Mouse (Mus musculus) 3T3-L1 (cell line): Measurements from ENCODE around the gene Mblac2.

Source experiments
- DNase-seq: peaks from one replicate; pipeline ENCODE4 v3.0.0-alpha.2; 2015; ENCODE audit warnings: low read depth, low spot score

Mblac2 gene

DNA sequence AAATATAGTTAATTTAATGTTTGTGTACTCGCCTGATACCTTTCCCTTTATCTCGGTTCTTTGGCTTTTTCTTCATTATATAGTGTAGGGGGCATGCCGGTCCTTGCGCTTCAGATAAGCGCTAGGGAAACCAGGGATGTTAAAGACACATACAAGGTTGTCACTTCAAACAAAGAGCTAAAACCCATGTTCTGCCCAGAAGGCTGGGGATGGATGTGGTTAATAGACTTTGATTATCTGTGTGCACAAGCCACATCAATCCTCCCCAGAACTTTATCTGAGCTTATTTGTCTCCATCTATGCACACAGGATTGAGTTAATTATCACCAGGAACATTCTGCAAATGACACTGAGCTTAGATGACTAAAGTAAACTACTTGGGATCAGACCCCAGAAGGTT is 25.5 kb downstream of the Mblac2 start:
- DNase-seq: no peak

GRCm38 (mm10) chr13:81740898-81741297 is 29.8 kb downstream of the Mblac2 start:
- no peak for DNase-seq

DNA sequence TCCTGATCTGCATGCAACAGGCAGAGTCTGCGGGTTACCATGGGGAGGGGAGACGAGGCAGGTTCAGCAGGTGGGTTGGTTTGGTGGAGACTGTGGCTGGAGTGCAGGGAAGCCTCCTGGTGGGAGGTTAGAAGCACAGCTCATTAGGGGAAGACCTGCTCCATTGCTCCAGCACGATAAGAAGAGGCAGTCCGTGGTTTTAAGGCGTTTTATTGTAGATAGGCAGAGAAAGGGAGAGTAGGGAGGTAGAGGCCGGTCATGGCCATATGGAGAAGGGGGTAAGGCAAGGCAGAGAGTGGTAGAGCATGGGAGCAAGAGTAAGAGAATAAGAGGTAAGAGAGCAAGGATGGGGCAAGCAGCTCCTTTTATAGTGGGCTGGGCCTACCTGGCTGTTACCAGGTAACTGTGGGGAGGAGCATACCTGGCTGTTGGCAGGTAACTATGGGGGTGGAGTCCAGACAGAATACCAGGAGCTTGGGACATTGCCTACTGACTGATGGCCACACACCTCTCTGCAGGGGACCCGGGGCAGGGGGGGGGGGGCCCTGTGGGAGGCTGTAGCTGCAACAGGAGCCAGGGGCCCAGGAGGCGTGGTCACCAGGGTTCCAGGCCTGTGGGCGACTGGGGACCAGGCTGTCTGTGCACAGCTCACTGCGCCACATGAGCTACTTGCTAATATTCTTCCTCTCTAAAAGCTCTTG is 32.4 kb downstream of the Mblac2 start:
- DNase-seq: no peak

DNA sequence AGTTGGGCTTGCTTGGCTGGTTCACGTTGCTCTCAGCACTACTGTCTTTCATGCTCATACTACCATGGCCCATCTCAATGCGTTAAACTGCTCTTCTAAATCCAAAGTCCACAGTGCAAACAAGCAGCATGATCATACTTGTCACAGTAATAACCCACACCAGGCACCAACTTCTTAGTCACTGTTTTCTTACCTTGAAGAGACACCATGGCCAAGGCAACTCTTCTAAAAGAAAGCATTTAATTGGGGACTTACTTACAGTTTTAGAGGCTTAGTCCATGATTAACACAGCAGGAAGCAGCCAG is 32.9 kb downstream of the Mblac2 start:
- no peak for DNase-seq

DNA sequence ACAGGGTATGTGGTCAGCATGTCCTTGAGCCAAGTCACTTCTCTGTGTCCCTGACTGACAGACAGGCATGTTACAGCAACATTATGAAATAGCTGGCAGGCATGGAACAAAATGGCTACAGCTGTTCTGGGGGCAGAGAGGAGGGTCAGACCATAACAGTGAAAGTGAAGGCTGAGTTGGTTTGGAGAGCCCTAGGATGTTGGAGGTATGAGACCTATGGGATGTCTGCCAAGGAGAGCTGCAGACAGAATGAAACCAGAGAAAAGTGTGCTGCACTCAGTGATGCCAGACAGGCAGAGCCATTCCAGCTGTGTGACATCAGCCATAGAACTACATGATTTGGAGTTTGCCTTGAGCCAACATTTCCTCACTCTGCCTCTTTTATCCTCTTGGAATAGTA is 43.7 kb downstream of the Mblac2 start:
- peak; percentile 60 for DNase-seq

DNA sequence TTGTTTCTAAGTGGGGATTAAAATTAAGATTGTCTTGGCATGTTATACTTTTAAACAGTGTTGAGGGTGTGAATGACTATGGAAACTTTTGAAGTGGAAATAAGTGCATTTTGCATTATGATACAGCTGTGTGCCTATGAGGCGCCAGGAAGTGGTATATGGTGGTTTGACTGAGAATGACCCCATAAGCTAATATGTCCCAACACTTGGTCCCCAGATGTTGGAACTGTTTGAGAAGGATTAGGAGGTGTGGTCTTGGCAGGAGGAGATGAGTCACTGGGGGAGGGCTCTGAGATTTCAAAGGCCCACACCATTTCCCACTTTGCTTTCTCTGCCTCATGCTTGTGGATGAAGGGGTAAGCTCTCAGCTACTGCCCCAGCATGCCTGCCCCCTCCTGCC is 44.2 kb downstream of the Mblac2 start:
- DNase-seq: peak; percentile 24

GRCm38 (mm10) chr13:81757058-81757660 is 46.0 kb downstream of the Mblac2 start:
- DNase-seq: no peak

DNA sequence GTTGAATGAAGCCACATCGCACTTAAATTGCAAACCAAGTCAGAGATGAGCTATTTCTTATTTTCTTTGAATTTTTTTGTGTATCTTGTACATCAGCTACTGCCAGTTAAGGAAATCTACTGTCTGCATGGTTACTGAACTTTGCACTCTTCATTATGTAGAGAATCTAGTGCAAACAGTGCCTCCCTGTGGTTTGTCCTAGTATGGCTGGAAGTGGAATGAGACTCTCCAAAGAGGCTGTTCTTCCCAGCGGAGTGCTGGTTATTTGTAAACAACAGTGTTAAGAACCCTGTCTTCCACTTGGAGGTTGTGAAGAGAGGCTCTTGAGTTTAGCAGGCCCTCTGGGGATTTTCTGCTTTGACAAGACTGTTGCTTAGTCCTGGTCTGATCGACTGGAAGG is 49.2 kb downstream of the Mblac2 start:
- DNase-seq: peak; percentile 80

GRCm38 (mm10) chr13:81761566-81762186 is 50.5 kb downstream of the Mblac2 start:
- DNase-seq: peak; percentile 80

GRCm38 (mm10) chr13:81764173-81764572 is 53.0 kb downstream of the Mblac2 start:
- DNase-seq: no peak

DNA sequence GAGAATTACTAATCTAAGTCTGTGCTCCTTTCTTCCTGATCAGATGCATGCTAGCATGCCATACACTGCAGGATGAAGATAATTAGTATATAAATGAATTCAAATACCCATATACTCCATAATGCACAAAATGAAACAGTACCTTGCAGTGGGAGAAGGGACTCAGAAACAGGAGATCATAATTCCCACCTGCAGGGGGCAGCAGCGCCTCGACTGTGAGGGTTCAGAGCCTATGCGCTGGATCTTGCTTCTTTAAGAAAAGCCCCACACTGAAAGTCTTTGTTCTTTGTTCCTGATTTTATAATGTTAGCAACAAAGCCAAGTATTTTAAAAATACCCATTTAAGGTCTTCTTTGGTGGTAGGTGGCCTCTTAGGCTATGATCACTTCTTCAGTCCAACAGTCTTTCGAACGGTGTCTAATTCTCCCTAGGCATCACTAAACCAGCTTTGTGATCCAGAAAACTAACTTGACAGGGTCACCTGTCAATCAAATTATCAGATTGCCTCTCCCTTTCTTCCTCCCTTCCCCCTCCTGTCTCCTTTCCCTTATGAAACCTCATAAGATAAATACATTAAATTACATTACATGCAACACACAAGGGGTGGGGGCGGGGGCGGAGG is 56.0 kb downstream of the Mblac2 start:
- peak; percentile 42 for DNase-seq

DNA sequence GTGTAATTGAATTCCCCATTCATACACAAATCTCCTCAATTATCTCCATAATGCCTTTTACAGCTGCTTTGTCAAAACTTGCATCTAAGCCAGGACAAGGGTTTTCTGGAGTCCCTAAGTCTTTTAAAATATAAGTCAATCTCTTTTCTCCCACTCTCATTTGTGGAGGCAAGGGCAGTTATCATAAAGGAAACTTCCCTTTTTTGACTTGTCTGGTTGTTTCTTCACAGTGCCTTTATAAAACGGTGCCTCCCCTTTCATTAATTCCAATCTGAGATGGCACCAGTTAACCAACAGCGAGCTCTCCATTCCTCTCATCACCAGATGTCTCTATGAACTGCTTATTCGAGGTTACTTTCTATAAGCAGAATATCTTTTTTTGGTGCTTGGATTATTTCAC is 65.1 kb downstream of the Mblac2 start:
- DNase-seq: no peak

DNA sequence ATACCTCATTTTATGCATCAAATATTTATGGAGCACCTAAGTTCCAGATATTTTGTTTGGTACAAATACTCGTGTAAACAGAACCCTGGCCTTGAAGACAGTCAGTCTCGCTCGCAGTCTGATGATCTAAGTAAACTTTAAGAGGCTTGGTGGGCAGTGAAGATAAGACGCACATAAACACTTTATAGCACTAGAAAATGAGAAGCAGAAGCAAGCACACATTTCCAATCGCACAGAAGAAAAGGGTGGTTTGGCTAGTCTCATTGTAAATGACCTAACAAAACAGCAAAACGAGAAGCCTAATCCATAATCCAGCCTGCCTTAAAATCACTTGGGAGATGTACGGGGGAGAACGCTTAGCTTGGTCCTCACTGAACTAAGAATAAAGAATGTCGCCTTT is 71.3 kb downstream of the Mblac2 start:
- no peak for DNase-seq

GRCm38 (mm10) chr13:81782971-81783404 is 71.8 kb downstream of the Mblac2 start, which contains the start of gene Cetn3:
Gene Cetn3, plus strand, starts transcription at chr13:81783077.
- peak; percentile 97 for DNase-seq

DNA sequence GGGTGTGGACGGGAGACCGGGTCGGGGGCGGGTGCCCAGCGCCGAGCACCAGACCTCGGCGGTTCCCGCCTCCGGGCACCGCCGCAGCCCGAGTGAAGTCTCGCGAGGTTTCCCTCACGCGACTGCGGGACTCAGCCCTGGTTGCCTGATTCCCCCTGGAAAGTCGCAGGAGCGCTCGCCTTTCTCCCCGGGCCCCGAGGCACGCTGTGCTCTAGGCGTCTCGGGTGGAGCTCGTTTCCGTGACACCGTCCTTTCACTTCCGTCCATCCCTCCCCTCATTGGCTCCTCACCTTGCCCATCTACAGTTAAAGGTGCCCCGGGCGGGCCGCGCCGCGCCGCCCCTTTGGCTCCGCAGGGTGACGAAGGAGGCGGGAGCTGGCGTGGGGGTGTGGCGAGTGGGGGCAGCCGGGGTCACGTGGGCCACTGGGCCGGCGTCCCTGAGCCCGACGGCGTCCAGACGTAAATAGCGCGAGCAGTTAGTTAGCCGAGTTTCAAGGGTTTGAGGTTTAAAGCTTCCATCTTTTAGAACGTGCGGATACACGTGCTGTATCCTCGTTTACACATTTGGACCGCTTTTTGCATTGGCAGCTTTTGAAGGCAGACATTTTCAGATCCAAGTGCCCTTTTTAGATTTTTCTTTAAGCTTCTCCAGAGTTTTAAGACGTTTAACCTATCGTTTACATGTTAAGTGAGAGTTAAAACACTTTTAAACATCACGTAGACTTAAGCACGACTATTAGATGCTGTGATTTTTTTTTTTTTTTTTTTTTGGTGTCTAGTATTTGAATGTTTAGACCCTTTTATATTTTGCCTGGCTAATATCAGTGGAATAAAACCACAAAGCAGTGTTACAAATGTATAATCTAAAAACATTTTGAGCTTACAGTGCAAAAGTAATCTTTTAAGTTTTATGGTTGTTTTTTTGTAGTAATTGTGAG is 72.5 kb downstream of the Mblac2 start:
- peak; percentile 94 for DNase-seq

- no peak for DNase-seq
Observed at GRCm38 (mm10) chr13:81785766-81786480, 74.8 kb downstream of the Mblac2 start.

GRCm38 (mm10) chr13:81790160-81790559 is 79.0 kb downstream of the Mblac2 start:
- DNase-seq: no peak

DNA sequence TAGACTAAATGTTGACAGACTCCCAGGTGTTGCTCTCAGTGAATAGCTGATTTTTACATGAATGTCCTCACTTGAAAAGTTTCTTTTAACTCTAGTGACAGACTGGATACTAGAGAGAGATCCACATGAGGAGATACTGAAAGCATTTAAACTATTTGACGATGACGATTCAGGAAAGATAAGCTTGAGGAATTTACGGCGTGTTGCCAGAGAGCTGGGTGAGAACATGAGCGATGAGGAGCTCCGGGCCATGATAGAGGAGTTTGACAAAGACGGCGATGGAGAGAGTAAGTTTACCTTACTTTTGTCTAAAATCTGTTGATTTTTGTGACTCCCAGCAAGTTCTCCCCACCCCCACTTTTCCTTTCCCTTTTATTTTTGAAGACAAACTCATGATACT is 80.7 kb downstream of the Mblac2 start:
- DNase-seq: no peak

- no peak for DNase-seq
Observed at GRCm38 (mm10) chr13:81793850-81794249, 82.7 kb downstream of the Mblac2 start.

- peak; percentile 46 for DNase-seq
Observed at GRCm38 (mm10) chr13:81801121-81801520, 90.0 kb downstream of the Mblac2 start.
